Mouse (Mus musculus): ENCODE measurements around the gene Gm973. TPM values are rescaled to one million over a fixed set of nuclear protein-coding genes. Genes with fewer than 3 reads are reported as not detected.

Gene Gm973
- polyA plus RNA-seq, 1 experiment, result 0.13 TPM

DNA sequence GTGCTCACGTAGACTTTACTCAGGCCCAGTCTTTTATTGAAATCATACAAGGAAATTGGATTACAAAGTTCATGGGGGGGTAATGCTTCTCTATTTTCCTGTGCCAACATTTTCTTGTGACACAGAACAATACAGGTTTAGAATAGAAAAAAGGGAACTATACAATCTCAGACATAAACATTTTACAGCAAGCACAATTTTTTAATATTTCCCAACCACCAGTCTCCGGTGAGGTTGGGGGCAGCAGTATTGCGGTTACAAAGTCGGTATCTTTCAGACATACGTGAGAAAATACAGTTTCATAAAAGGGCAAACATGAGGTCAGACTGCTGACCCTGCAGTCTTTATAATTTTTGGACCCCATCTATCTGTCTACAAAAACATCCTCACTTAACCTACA lies 20.1 kb upstream of the Gm973 start:
- no peaks in the 10 kb centered on the region for H3K36me3 ChIP-seq (ENCODE audit: control insufficient read depth, insufficient read depth, low read length)
- H3K4me3 ChIP-seq (ENCODE audit: low read depth, low read length), result no peak overlapping the region
- TF ChIP-seq CTCF (IDR thresholded peaks at IDR 0.05; ENCODE audit: extremely low read depth, insufficient read length, insufficient replicate concordance, low read depth, low read length) (no peak), POLR2A (IDR thresholded peaks at IDR 0.05; ENCODE audit: low read depth, low read length) (no peak)
- H3K27ac ChIP-seq (ENCODE audit: insufficient read depth, low read depth, low read length), result no peak overlapping the region
- H3K27me3 ChIP-seq (ENCODE audit: control insufficient read depth, insufficient read depth, low read length), result no peaks in the 10 kb centered on the region
- WGBS, result 72% methylated on average over 5 of the region's 5 CpGs
- peaks cover 5% of the 10 kb centered on the region; the same call in 1 of the 2 replicates for H3K4me1 ChIP-seq (ENCODE audit: control insufficient read depth, insufficient read depth, insufficient read length, low read length)

DNA sequence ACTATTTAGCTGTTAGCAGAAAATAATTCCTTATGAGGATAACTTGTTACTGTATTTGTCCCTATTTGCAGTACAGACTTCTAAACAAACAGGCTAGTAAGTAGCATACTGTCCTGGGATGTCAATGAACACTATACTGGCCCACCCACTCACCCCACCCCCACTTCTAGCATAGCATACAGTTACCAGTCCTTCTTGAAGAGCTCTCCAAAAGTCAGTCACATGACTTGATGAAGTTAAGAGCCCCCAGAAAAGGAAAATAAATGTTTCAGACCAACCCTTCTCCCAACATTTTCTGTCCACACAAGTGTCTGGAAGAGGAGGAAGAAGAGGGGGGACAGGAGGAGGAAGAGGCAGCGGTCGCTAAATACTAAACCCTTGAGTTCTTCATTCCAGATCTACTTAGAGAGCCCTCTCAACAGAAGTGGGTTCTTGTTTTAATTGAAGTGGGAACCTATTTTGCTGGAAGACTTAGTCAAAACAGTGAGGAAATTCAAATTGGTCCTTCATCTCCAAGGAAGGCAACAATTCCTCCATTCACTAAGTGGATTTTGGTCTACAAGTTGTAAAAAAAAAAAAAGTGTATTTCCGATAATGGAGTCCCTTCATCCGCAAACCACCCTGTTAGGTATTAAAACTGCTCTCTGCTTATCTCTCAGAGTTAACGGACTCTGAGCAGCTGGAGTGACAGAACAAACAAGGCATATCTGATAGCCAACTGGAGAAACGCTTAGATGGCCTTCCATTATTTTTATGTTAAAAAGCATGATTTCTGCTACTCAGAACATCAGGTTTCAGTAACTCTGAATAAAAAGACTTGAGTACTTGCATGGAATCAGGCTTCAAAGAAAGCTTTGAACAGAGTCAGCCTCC lies 18.1 kb upstream of the Gm973 start:
- peaks cover 5% of the 10 kb centered on the region; the same call in 1 of the 2 replicates for H3K4me1 ChIP-seq (ENCODE audit: control insufficient read depth, insufficient read depth, insufficient read length, low read length)
- H3K27ac ChIP-seq (ENCODE audit: insufficient read depth, low read depth, low read length), result no peak overlapping the region
- no peaks in the 10 kb centered on the region for H3K36me3 ChIP-seq (ENCODE audit: control insufficient read depth, insufficient read depth, low read length)
- no peak for TF ChIP-seq CTCF (IDR thresholded peaks at IDR 0.05; ENCODE audit: extremely low read depth, insufficient read length, insufficient replicate concordance, low read depth, low read length)
- TF ChIP-seq POLR2A (IDR thresholded peaks at IDR 0.05; ENCODE audit: low read depth, low read length), result no peak
- 33% methylated on average over 6 of the region's 6 CpGs for WGBS
- H3K4me3 ChIP-seq (ENCODE audit: low read depth, low read length), result no peak overlapping the region
- H3K27me3 ChIP-seq (ENCODE audit: control insufficient read depth, insufficient read depth, low read length), result no peaks in the 10 kb centered on the region

GRCm38 (mm10) chr1:59499327-59499726 lies 16.7 kb upstream of the Gm973 start:
- no peak overlapping the region for H3K4me3 ChIP-seq (ENCODE audit: low read depth, low read length)
- no peaks in the 10 kb centered on the region for H3K36me3 ChIP-seq (ENCODE audit: control insufficient read depth, insufficient read depth, low read length)
- H3K4me1 ChIP-seq (ENCODE audit: control insufficient read depth, insufficient read depth, insufficient read length, low read length), result peaks cover 5% of the 10 kb centered on the region; the same call in 1 of the 2 replicates
- no peak for TF ChIP-seq CTCF (IDR thresholded peaks at IDR 0.05; ENCODE audit: extremely low read depth, insufficient read length, insufficient replicate concordance, low read depth, low read length)
- no peak for TF ChIP-seq POLR2A (IDR thresholded peaks at IDR 0.05; ENCODE audit: low read depth, low read length)
- no peaks in the 10 kb centered on the region for H3K27me3 ChIP-seq (ENCODE audit: control insufficient read depth, insufficient read depth, low read length)
- H3K27ac ChIP-seq (ENCODE audit: insufficient read depth, low read depth, low read length), result no peak overlapping the region
- 76% methylated on average over 3 of the region's 3 CpGs for WGBS

DNA sequence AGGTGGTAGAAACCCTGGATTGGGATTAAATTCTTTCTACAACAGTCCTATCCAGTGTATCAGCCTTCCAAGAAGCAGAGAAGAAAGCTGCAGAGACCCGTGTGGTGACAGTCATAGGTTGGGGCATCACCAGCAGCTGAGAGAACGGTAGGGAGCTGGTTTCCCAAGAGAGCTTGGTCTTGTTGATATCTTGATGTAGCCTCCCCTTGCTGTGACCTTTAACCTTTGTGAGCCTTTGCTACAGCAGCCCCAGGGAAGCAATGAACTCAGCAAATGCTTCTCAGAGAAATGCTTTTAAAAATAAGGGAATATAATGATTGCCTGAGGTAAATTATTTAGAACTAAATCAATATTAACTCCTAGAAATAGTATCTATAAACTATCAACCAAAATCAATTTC lies 13.7 kb upstream of the Gm973 start:
- Histone ChIP-seq H3K4me3 (ENCODE audit: low read depth, low read length) (no peak overlapping the region), H3K4me1 (ENCODE audit: control insufficient read depth, insufficient read depth, insufficient read length, low read length) (peaks cover 3% of the 10 kb centered on the region; the same call in 1 of the 2 replicates), H3K36me3 (ENCODE audit: control insufficient read depth, insufficient read depth, low read length) (no peaks in the 10 kb centered on the region), H3K27ac (ENCODE audit: insufficient read depth, low read depth, low read length) (no peak overlapping the region), H3K27me3 (ENCODE audit: control insufficient read depth, insufficient read depth, low read length) (no peaks in the 10 kb centered on the region)
- 62% methylated on average over 2 of the region's 2 CpGs for WGBS
- TF ChIP-seq POLR2A (IDR thresholded peaks at IDR 0.05; ENCODE audit: low read depth, low read length) (no peak), CTCF (IDR thresholded peaks at IDR 0.05; ENCODE audit: extremely low read depth, insufficient read length, insufficient replicate concordance, low read depth, low read length) (no peak)

- TF ChIP-seq CTCF (IDR thresholded peaks at IDR 0.05; ENCODE audit: extremely low read depth, insufficient read length, insufficient replicate concordance, low read depth, low read length) (no peak), POLR2A (IDR thresholded peaks at IDR 0.05; ENCODE audit: low read depth, low read length) (no peak)
- H3K27ac ChIP-seq (ENCODE audit: insufficient read depth, low read depth, low read length), result no peak overlapping the region
- no peaks in the 10 kb centered on the region for H3K36me3 ChIP-seq (ENCODE audit: control insufficient read depth, insufficient read depth, low read length)
- no peaks in the 10 kb centered on the region for H3K4me1 ChIP-seq (ENCODE audit: control insufficient read depth, insufficient read depth, insufficient read length, low read length)
- H3K27me3 ChIP-seq (ENCODE audit: control insufficient read depth, insufficient read depth, low read length), result no peaks in the 10 kb centered on the region
- no peak overlapping the region for H3K4me3 ChIP-seq (ENCODE audit: low read depth, low read length)
- WGBS, result 47% methylated on average over 7 of the region's 7 CpGs
Observed at GRCm38 (mm10) chr1:59503659-59504301, 12.3 kb upstream of the Gm973 start.

DNA sequence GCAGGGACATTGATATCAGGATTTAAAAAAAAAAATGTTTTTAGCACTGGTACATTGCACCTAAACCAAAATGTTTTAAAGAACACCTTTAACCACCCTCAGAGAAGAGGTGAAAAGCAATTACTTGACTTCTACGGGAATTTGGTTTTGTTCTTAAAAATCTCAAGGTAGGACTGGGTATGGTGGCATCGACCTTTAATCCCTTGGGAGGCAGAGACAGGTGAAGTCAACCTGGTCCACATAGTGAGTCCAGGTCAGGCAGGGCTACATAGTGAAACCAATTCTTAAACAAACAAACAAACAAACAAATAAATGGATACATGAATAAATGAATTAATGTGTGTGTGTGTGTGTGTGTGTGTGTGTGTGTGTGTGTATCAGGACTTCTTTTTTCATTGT lies 11.8 kb upstream of the Gm973 start:
- H3K27ac ChIP-seq (ENCODE audit: insufficient read depth, low read depth, low read length), result no peak overlapping the region
- 51% methylated on average over 2 of the region's 2 CpGs for WGBS
- no peaks in the 10 kb centered on the region for H3K4me1 ChIP-seq (ENCODE audit: control insufficient read depth, insufficient read depth, insufficient read length, low read length)
- TF ChIP-seq CTCF (IDR thresholded peaks at IDR 0.05; ENCODE audit: extremely low read depth, insufficient read length, insufficient replicate concordance, low read depth, low read length), result no peak
- no peak for TF ChIP-seq POLR2A (IDR thresholded peaks at IDR 0.05; ENCODE audit: low read depth, low read length)
- H3K27me3 ChIP-seq (ENCODE audit: control insufficient read depth, insufficient read depth, low read length), result no peaks in the 10 kb centered on the region
- H3K4me3 ChIP-seq (ENCODE audit: low read depth, low read length), result no peak overlapping the region
- H3K36me3 ChIP-seq (ENCODE audit: control insufficient read depth, insufficient read depth, low read length), result no peaks in the 10 kb centered on the region

GRCm38 (mm10) chr1:59508463-59509139 lies 7.5 kb upstream of the Gm973 start:
- H3K4me3 ChIP-seq (ENCODE audit: low read depth, low read length), result no peak overlapping the region
- no peaks in the 10 kb centered on the region for H3K27me3 ChIP-seq (ENCODE audit: control insufficient read depth, insufficient read depth, low read length)
- H3K27ac ChIP-seq (ENCODE audit: insufficient read depth, low read depth, low read length), result no peak overlapping the region
- H3K4me1 ChIP-seq (ENCODE audit: control insufficient read depth, insufficient read depth, insufficient read length, low read length), result no peaks in the 10 kb centered on the region
- WGBS, result 72% methylated on average over 17 of the region's 17 CpGs
- TF ChIP-seq POLR2A (IDR thresholded peaks at IDR 0.05; ENCODE audit: low read depth, low read length) (no peak), CTCF (IDR thresholded peaks at IDR 0.05; ENCODE audit: extremely low read depth, insufficient read length, insufficient replicate concordance, low read depth, low read length) (no peak)
- H3K36me3 ChIP-seq (ENCODE audit: control insufficient read depth, insufficient read depth, low read length), result no peaks in the 10 kb centered on the region

Measured in small intestine, adult 2 months (tissue).